Mouse (Mus musculus) ES-E14 (cell line): ENCODE results near the gene Ms4a4a. TPM values are rescaled to one million over a fixed set of nuclear protein-coding genes. Genes with fewer than 3 reads are reported as not detected.

Experiments
- DNase-seq: peaks from one replicate; pipeline ENCODE4 v3.0.0-alpha.2; 2013; ENCODE audit warnings: low read depth, low spot score
- H3K27ac ChIP-seq: 2 replicates; pipeline ENCODE4 v1.5.1; 2012; ENCODE audit warnings: low read depth, mild to moderate bottlenecking, low read length, moderate library complexity, mixed read lengths; ENCODE audit not compliant: poor library complexity, insufficient read depth, severe bottlenecking
- H3K36me3 ChIP-seq: 2 replicates; pipeline ENCODE4 v1.6.1; 2012; ENCODE audit warnings: mild to moderate bottlenecking, low read length, moderate library complexity, mixed read lengths; ENCODE audit not compliant: control insufficient read depth, poor library complexity, insufficient read depth, severe bottlenecking
- H3K4me1 ChIP-seq, 2 experiments: fragments of 150-350 bp in 1 of 2; sonication (generic) in 1 of 2; 2 replicates each; pipeline ENCODE4 v1.6.1; 2012; ENCODE audit warnings: low read length in 2 of 2, mild to moderate bottlenecking in 1 of 2, mixed read lengths in 1 of 2; ENCODE audit not compliant: control insufficient read depth in 2 of 2, insufficient read depth in 2 of 2, poor library complexity in 1 of 2
- H3K4me3 ChIP-seq, 2 experiments: fragments of 150-350 bp in 1 of 2; sonication (generic) in 1 of 2; 2 replicates each; pipeline ENCODE4 v1.5.1; 2012; ENCODE audit warnings: low read length in 2 of 2, low read depth in 1 of 2, mild to moderate bottlenecking in 1 of 2, mixed read lengths in 1 of 2; ENCODE audit not compliant: insufficient read depth in 1 of 2, poor library complexity in 1 of 2, severe bottlenecking in 1 of 2
- H3K9ac ChIP-seq: 2 replicates; pipeline ENCODE4 v1.6.1; 2012; ENCODE audit warnings: low read depth, mild to moderate bottlenecking, low read length, mixed read lengths; ENCODE audit not compliant: poor library complexity, insufficient read depth, severe bottlenecking
- H3K9me3 ChIP-seq: fragments of 150-350 bp; sonication (generic); 2 replicates; pipeline ENCODE4 v1.6.1; 2012; ENCODE audit warnings: low read depth, mild to moderate bottlenecking, low read length; ENCODE audit not compliant: control insufficient read depth, insufficient read depth
- CHD2 ChIP-seq: IDR thresholded peaks from 2 replicates; pipeline ENCODE4 v1.6.1; 2014; ENCODE audit warnings: mild to moderate bottlenecking, low read depth, low read length, inconsistent platforms
- HCFC1 ChIP-seq: IDR thresholded peaks from 2 replicates; pipeline ENCODE4 v1.6.1; 2012; ENCODE audit warnings: low read length, inconsistent platforms, borderline replicate concordance; ENCODE audit not compliant: insufficient read depth
- MAFK ChIP-seq: IDR thresholded peaks from 2 replicates; pipeline ENCODE4 v1.6.1; 2014; ENCODE audit warnings: mild to moderate bottlenecking, low read depth, low read length, inconsistent platforms; ENCODE audit not compliant: insufficient read depth
- ZC3H11A ChIP-seq: IDR thresholded peaks from 2 replicates; pipeline ENCODE4 v1.6.1; 2012; ENCODE audit warnings: low read depth, mild to moderate bottlenecking, inconsistent platforms, low read length, borderline replicate concordance
- ZNF384 ChIP-seq: IDR thresholded peaks from 2 replicates; pipeline ENCODE4 v1.6.1; 2012; ENCODE audit warnings: low read depth, low read length, inconsistent platforms
- in situ Hi-C, 2 experiments: fragments of 600-800 bp; cut with MboI; formaldehyde crosslinking; loops; one replicate each; pipeline ENCODE4 v1.15.1; 2025; ENCODE audit warnings: low sequenced_read_pairs in 2 of 2, inconsistent platforms in 1 of 2; ENCODE audit not compliant: unreplicated experiment in 2 of 2
- total RNA-seq: library from RNA; depleted of rRNA; stranded (reverse); fragments of 300-350 nt; gene quantifications from 2 replicates; pipeline ENCODE4 v1.2.3, GENCODE M21; 2012

The Ms4a4a gene
- total RNA-seq, 1 experiment: not detected

- Histone ChIP-seq H3K27ac (no peak overlapping the region), H3K4me1 (no peaks in the 10 kb centered on the region), H3K36me3 (no peaks in the 10 kb centered on the region), H3K9me3 (no peaks in the 10 kb centered on the region), H3K4me3 (no peak overlapping the region), H3K9ac (no peak overlapping the region)
- in situ Hi-C loops: no loop called here
- TF ChIP-seq MAFK (no peak), ZNF384 (no peak), CHD2 (no peak), HCFC1 (no peak), ZC3H11A (no peak)
- no peak for DNase-seq
These were observed 20.4 kb downstream of the Ms4a4a start for GRCm38 (mm10) chr19:11395769-11396168.

DNA sequence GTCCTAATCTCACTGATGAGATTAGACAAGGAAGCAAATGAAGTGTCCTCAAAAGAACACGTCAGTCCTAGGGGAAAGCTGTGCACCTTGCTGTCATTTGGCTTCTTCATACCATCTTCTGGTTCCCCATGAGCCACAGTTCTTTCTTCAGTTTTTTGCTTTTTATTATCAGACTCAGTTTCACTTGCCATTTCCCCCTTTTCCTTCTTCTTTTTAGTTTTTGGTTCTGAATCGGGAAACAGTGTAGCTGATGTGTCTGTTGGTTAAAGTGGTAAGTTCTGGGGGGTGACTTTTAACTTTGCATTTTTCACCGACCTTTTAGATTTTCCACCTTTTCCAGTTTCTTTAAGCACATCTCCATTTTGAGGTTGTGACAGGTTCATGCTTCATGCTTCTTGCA is 29.2 kb downstream of the Ms4a4a start, which contains the start of gene Ms4a4c:
Ms4a4c (plus strand) TSS at position 244 of the 400 bp plus-strand sequence.
- Histone ChIP-seq H3K4me1 (no peaks in the 10 kb centered on the region), H3K36me3 (no peaks in the 10 kb centered on the region), H3K4me3 (no peak within 1 kb of the TSS), H3K27ac (no peak within 1 kb of the TSS), H3K9ac (no peak within 1 kb of the TSS), H3K9me3 (no peaks in the 10 kb centered on the region)
- TF ChIP-seq ZC3H11A (no peak), ZNF384 (no peak), MAFK (no peak), HCFC1 (no peak)
- DNase-seq: no peak
- in situ Hi-C loops: no loop called here

- in situ Hi-C loops: no loop called here
- no peaks in the 10 kb centered on the region for H3K4me1 ChIP-seq
- H3K27ac ChIP-seq: no peak overlapping the region
- H3K4me3 ChIP-seq: no peak overlapping the region
- TF ChIP-seq HCFC1 (no peak), CHD2 (no peak), ZNF384 (no peak), ZC3H11A (no peak), MAFK (no peak)
- no peaks in the 10 kb centered on the region for H3K36me3 ChIP-seq
- H3K9me3 ChIP-seq: no peaks in the 10 kb centered on the region
- no peak overlapping the region for H3K9ac ChIP-seq
- no peak for DNase-seq
These were observed 32.1 kb downstream of the Ms4a4a start for GRCm38 (mm10) chr19:11407428-11407827.

GRCm38 (mm10) chr19:11408591-11408990 is 33.3 kb downstream of the Ms4a4a start:
- H3K9ac ChIP-seq: no peak overlapping the region
- no peaks in the 10 kb centered on the region for H3K9me3 ChIP-seq
- DNase-seq: no peak
- TF ChIP-seq ZNF384: no peak
- no peak for TF ChIP-seq HCFC1
- no peak for TF ChIP-seq ZC3H11A
- TF ChIP-seq CHD2: no peak
- TF ChIP-seq MAFK: no peak
- no peaks in the 10 kb centered on the region for H3K36me3 ChIP-seq
- in situ Hi-C loops: no loop called here
- H3K4me3 ChIP-seq: no peak overlapping the region
- H3K4me1 ChIP-seq: no peaks in the 10 kb centered on the region
- H3K27ac ChIP-seq: no peak overlapping the region

DNA sequence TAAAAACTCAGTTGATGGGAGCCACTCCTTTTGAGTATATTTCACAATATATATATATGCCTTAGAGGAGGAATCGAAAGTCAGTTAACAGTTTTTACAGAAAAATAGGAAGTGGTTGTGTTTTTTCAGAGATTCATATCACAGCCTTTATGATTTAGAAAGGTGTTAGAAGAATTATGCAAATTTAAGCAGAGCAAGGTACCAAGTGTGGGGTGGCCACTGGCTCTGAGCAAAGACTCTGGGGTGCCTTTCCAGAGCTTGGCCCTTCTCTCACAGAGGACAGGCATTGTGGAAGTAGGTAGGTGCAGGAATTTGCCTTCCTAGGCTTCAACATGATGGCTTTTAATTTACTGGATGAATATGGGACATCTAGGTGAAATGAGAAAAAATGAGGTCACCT is 36.3 kb downstream of the Ms4a4a start:
- TF ChIP-seq HCFC1: no peak
- no peak for TF ChIP-seq ZNF384
- no peak for TF ChIP-seq MAFK
- no peak for TF ChIP-seq CHD2
- TF ChIP-seq ZC3H11A: no peak
- DNase-seq: no peak
- H3K9ac ChIP-seq: no peak overlapping the region
- no peaks in the 10 kb centered on the region for H3K36me3 ChIP-seq
- in situ Hi-C loops: no loop called here
- no peak overlapping the region for H3K4me3 ChIP-seq
- H3K9me3 ChIP-seq: no peaks in the 10 kb centered on the region
- H3K4me1 ChIP-seq: no peaks in the 10 kb centered on the region
- H3K27ac ChIP-seq: no peak overlapping the region
